11 mouse cellular contexts compared by ENCODE assay signal in genomic region chrX:94030081-94030480, GRCm38 (mm10).
"Had no signal": no experiment of that assay in that cellular context is flagged by ENCODE, and none has a peak within 500 bp of the region (broad histone marks: within the 10 kb centered on the region; RNA-seq: fewer than 3 reads in every experiment).

No protein-coding gene starts in this region.

- DNase-seq: retina, postnatal 1 day; right cerebral cortex, adult 18-20 months; right cerebral cortex, postnatal 14 days; right cerebral cortex, postnatal 25 days; right cerebral cortex, postnatal 4 days; spleen, adult 18-20 months; thymus, adult 18-20 months; thymus, adult 2 months; thymus, postnatal 14 days; thymus, postnatal 36 days; thymus, postnatal 4 days had no signal
